Mouse (Mus musculus) T-helper 1 cell (primary cell): ENCODE results near the gene 4931422A03Rik.
"Not testable (repeated sequence)": the region's sequence is repeated elsewhere in the genome, so short reads cannot be mapped to it uniquely, and the experiment has no call there.

Experiments used
- in situ Hi-C: fragments of 300-600 bp; cut with MboI, MseI; formaldehyde crosslinking; loops from one replicate; pipeline ENCODE4 v1.15.1; 2025; ENCODE audit warnings: high pct_unique_total_duplicates

4931422A03Rik gene

DNA sequence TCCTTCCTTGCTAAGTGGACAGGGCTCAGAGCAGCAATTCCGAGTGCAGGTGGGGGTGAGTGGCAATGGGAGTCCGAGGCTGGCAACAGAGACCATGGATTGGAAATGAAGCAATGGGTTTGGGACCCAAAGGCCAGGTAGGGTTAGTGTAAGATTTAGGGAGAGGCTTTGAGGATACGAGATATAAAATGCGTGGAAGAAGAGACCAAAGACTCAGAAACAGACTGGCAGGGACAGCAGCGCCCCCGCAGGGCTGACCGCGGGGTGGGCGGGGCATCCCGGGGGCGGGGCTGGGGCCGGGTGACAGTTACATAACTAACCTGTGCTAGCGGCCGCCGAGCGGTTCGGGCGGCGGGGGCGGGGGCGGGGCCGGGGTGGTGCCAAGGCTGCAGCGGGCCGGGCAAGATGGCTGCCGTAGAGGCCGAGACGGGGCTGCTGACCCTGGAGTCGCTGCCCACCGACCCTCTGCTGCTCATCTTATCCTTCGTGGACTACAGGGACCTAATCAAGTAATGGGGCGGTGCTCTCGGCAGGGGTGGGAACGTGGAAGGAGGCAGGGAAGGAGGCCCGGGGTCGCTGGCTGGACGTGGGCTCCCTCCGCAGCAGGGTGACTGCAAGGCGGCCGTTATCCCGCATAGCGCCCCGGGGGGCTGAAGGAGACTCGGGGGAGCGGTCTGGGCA is 563 bp downstream of the 4931422A03Rik start, which contains the start of gene Fbxo3:
Gene Fbxo3 (plus strand): TSS at position 264 of the 681 bp plus-strand sequence.
- in situ Hi-C loops = no loop called here

DNA sequence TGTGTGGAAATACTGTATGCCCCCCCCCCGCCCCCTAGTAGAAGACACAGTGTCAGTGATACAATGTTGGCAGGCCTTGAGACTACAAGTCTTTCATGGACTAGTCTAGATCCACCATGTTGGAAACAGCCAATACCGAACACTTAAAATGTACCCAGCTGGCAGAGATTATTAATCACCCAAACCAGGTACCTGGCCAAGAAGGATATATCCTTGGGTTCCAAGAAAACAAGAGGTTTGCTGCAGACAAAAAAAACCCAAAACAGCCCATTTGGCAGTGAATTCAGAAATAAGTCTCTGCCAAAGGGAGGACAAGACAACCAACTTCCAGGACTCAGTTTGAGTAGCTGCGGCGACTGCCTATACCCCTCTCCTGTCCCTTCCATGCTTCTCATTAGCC is 3.5 kb downstream of the 4931422A03Rik start:
- in situ Hi-C loops = no loop called here

DNA sequence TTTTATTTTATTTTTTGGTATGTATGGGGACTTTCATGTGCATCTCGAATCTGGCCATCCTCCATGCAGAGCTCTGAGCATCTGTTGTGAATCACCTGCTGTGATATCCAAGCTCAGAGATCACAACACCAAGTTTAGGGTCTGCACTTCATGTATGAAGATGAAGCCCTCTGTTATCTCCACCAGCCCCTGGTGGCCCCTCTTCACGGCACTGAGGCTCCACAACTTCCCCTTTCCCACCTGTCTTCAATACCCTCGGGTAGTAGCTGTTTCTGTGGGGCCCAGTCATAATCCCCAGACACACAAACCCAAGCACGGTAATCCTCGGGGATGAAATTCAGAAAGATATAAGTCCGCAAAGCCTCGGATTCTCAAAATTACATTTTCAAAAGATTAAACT is 5.1 kb downstream of the 4931422A03Rik start:
- in situ Hi-C loops = no loop called here

DNA sequence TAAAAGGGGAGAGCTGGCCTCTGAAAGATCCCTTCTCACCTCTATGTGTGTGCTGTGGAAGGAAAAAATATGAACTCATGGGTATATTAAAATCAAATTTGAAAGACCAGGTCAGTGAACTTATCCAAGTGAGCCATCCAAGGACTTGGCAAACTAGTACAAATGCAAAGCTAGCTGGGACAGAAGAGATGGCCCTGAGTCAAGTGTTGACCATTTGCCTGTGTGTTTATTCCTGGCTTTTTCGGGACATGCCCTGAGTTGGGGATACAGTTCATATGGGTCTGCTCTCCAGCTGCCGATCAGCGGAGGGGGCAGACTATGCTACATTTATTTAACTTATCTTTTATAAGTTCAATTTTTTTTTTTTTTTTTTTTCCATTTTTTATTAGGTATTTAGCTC is 19.3 kb downstream of the 4931422A03Rik start:
- in situ Hi-C loops = not testable (repeated sequence)

DNA sequence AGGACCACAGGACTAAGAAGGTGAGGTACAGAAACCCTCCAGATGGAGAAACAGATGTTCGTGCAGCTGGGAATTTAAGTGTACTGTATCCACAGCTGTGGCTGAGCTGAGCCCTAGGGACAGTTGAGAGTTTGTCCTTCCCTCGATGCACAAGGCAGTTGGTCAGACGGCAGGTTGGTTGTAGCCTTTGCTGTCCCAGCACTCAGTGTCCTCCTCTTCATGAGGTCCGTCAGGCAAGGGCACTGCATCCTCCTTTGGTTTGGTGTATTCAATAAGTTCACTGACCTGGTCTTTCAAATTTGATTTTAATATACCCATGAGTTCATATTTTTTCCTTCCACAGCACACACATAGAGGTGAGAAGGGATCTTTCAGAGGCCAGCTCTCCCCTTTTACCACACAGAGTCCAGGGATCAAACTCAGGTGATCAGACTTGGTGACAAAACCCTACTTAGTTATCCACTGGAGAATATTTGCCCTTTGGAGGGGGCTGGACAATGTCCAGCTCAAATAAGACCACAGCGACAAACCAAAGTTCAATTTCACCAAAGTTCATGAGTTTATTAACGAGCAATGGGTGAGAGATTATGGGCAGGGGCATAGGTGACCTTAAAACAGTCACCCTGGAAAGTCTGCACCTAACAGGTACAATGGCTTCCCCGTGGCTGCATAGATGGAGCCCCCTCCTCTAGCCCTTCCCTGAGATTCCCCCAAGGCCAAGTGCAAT is 20.2 kb downstream of the 4931422A03Rik start:
- in situ Hi-C loops = no loop called here

DNA sequence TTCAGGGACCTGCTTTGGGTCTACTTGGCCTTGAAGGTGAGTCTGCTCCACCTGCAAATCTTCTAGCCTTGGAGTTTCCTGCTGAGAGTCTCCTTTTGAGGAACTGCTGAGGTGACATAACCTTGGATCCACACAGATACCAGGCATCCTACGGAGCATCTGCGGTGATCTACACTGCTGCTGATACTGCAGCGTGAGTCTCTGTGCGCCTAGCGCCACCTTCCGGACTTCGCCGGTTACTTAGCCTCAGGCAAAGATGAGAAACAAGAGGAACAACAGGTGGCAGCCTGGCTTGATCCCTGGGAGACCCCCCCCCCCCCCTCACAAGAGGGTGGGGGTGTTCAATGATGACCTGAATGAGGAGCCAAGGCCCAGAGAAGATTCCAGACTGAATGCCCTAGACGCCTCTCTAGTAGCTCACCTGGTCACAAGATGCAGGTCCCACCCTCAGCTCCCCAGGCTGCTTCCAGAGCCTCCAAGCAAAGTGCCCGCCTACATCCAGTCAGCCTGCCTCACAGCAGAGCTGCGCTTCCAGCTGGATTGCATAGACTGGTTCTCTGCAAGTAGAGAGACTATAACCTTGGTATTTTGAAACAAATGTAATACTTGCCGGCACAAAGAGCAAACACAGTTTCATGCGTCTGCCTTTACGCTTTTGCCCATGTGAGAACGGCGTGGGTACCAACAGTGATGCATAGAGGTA is 25.3 kb downstream of the 4931422A03Rik start:
- in situ Hi-C loops = loop anchor here (5.0 kb wide), 2 partner anchors 131 to 256 kb away; no protein-coding TSS in a partner anchor

DNA sequence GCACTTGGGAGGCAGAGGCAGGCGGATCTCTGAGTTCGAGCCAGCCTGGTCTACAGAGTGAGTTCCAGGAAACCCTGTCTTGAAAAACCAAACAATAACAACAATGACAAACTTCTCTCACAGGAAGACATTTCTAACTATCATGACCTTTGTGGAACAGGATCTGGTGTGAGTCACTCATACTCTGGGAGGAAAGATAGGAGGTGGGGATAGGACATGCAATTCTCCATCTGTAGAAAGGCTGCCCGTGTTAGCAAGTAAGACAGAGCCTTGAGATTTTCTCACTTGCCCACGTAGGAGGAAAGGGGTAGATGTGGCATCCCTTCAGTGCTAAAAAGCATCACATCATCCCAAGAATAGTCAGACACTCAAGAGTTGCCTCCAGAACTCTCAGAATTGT is 26.3 kb downstream of the 4931422A03Rik start:
- in situ Hi-C loops = loop anchor here (5.0 kb wide), 2 partner anchors 130 to 255 kb away; no protein-coding TSS in a partner anchor

DNA sequence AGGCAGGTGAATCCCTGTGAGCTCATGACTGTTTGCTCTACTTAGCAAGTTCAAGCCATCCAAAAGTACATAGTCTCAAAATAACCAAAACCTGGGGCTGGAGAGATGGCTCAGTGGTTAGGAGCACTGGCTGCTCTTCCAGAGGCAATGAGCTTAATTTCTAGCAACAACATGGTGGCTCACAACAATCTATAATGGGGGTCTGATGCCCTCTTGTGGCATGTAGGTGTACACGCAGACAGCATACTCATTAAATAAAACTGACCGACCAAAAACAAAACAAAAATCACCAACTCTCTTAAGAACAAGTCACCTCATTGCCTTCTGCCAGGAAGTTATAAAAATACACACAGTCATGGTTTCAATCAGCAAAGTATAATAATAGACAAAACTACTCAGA is 27.1 kb downstream of the 4931422A03Rik start:
- in situ Hi-C loops = loop anchor here (5.0 kb wide), 2 partner anchors 129 to 254 kb away; no protein-coding TSS in a partner anchor

DNA sequence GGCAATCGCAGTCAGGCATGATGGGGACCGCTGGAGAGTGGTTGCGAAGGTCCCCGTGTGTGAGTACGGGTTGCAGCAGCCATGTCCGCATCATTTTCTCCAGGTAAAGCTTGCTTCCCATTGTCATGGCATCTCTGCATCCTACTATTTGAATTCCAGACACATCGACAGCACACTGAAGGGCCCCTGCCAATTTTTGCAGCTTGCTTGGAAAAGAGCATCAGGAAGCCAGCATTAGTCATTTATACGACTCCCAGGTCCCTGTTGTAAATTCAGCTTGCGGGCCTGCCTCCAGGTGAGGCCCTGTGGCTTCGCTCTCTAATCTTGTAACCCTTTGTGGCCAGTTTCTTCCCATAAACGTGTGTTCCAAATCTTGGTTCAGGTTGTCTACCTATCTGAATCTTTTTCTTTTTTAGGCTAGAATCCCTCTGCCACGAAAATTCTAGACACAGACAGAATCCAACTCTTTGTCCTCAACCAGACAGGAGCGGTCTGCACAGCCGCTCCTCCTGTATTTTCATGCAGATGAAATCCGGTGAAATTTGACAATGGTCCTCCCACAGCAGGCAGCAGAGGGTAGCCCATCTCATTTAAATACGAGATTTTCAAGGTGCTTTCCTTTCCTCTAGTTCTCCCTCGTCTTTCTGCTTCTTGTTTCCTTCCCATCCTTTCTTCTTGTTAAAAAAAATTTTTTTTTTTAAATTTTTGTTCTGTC is 35.4 kb downstream of the 4931422A03Rik start:
- in situ Hi-C loops = loop anchor here (10.0 to 25.0 kb wide), 2 partner anchors 455 to 548 kb away; no protein-coding TSS in a partner anchor

DNA sequence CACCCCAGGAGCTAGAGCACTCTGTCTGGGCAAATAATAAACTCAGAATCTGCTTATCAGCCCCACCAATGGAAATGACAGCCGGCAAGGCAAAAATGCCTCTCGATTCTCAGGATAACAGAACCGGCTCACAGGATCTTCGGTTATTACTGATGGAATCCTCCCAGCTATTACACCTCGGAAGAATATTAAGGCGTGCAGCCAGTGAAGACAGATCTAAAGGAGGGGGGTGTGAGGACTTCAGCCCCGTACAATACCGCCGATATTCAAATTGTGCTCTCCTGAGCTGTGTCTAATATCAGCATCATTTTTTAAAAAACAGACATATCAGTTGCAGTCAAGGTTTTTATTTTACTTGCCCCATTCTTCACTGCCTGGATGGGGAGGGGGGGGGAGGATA is 36.0 kb downstream of the 4931422A03Rik start:
- in situ Hi-C loops = loop anchor here (10.0 to 25.0 kb wide), 2 partner anchors 455 to 547 kb away; no protein-coding TSS in a partner anchor

DNA sequence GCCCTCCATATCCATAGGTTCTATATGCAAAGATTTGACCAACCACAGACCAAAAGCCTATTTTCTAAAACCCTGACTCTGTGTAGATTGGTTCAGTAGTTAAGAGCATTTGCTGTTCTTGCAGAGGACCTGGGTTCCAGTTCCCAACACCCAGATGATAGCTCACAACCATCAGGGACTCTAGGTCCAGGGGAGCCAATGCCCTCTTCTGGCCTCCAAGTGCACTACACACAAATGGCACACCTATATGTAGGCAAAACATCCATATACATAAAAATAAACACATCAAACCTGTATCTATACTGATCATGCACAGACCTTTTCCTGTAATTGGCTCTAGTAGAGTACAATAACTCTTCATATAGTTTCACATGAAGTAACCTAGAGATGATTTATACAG is 36.9 kb downstream of the 4931422A03Rik start:
- in situ Hi-C loops = loop anchor here (10.0 to 25.0 kb wide), 2 partner anchors 454 to 547 kb away; no protein-coding TSS in a partner anchor

DNA sequence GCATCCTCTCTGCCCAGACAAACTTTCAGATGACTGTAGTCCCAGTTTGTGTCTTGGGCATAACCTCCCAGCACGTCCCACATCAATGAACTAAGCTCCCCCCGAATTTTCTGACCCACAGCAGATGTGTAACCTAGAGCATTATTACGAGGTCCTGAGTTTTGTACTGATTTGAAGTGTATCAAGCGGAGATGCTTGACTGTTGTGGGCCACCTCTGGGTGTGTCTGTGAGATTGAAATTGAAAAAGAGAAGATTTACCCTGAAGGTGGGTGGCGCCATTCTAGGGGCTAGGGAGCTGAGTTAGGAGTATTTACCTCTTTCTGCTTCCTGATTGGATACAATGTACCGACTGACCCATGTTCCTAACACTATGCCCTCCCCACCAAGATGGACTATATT is 38.4 kb downstream of the 4931422A03Rik start:
- in situ Hi-C loops = loop anchor here (5.0 to 25.0 kb wide), 3 partner anchors 48 to 545 kb away; no protein-coding TSS in a partner anchor

DNA sequence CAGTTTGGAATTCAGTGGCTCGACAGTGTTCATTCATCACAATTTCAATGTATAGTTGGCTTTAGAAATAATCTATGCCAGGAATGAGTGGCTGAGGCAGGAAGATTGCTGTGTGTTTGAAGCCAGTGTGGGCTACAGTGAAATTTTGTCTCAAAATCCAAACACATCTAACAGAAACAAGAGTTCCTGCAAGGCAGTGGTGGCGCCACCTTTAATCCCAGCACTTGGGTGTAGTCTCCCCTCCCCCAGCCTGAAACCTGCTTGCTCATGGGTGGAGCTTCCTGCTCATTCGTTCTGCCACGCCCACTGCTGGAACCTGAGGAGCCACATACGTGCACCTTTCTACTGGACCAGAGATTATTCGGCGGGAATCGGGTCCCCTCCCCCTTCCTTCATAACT is 40.6 kb downstream of the 4931422A03Rik start:
- in situ Hi-C loops = loop anchor here (5.0 to 25.0 kb wide), 2 partner anchors 50 to 450 kb away; no protein-coding TSS in a partner anchor

DNA sequence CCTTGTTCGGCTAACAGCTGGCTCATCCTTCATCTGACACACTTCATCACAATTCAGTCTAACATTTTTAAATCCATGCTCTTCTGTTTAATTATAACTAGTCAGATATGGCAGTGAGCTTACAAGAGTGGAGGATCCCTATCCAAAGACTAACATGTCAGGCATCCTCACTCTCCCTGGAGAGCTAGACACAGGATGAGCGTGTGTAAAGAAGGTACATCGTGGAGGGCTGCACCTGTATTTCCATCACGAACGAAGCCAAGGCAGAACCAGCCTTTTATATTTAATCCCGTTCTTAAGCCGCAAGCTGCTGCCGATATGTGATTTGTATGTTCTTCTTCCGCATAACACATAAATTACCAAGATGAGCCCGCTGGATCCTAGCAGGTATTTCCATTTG is 45.0 kb downstream of the 4931422A03Rik start:
- in situ Hi-C loops = loop anchor here (25.0 kb wide), 1 partner anchor 446 kb away; no protein-coding TSS in a partner anchor

DNA sequence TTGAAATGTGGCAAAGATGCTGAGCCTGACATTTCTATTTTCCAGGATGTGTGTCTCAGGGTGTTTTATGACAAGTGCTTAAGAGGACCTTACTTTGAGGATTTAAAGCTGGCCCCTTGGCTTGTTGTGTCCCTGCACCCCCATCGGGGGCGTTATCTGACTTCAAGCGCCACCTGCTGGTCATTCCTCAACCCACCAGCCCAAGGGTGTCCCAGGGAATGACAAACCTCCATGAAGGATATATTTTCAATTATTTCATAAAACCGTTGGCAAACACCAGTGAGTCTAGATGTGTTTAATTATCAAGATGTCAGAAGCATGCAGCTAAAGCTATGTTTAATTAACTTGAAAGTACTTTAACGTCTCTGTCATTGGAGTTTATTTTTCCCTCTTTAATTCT is 45.9 kb downstream of the 4931422A03Rik start:
- in situ Hi-C loops = loop anchor here (25.0 kb wide), 1 partner anchor 445 kb away; no protein-coding TSS in a partner anchor

DNA sequence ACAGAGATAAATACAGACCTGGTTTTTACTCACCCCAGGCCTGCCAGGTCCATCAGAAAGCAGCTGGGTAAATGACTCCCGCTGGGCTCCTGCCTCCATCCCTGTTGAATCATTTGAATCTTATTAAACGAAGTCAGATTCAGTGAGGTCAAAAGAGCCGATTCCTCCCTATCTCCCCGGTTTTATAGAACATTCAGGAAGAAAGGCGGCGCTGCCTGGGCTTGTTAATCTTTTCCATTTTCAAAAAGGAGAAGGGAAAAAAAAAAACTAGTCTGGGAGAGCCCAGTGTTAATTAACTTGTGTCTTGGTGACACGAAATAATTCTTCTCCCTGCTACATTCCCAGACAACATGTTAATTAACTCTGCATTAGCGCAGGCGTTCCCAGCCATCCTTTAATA is 50.4 kb downstream of the 4931422A03Rik start:
- in situ Hi-C loops = loop anchor here (25.0 kb wide), 1 partner anchor 440 kb away; no protein-coding TSS in a partner anchor

DNA sequence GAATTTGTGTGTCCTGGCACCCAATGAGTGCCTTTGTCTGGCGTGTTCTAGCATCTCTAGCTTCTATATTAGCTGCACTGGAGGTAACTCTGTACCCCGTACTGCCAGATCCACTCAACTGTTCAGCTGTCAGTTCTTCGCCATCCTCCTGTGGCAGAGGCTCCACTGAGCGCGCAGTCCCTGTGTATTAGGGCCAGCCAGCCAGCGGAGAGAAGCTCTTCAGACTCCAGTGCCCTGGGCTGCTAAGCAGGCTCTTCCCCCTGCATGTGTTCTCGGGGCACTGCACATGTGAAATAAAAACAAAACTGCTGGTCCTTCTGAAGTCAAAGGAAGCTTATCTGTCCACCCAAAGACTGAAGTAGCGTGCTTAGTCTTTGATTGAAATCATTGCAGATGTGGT is 50.9 kb downstream of the 4931422A03Rik start:
- in situ Hi-C loops = loop anchor here (25.0 kb wide), 1 partner anchor 440 kb away; no protein-coding TSS in a partner anchor

DNA sequence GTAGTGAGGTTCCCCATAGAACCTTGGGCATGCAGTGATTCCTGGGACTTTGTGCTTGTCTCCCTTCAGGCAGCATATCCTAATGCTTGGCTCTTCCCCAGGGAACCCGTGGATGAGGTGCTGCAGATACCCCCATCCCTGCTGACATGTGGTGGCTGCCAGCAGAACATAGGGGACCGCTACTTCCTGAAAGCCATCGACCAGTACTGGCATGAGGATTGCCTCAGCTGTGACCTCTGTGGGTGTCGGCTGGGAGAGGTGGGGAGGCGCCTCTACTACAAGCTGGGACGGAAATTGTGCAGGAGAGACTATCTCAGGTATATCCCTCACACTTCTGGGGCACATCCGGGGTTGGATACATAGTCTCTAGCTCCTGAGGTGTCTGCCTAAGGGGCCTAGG is 52.3 kb downstream of the 4931422A03Rik start:
- in situ Hi-C loops = loop anchor here (25.0 kb wide), 1 partner anchor 439 kb away; no protein-coding TSS in a partner anchor

DNA sequence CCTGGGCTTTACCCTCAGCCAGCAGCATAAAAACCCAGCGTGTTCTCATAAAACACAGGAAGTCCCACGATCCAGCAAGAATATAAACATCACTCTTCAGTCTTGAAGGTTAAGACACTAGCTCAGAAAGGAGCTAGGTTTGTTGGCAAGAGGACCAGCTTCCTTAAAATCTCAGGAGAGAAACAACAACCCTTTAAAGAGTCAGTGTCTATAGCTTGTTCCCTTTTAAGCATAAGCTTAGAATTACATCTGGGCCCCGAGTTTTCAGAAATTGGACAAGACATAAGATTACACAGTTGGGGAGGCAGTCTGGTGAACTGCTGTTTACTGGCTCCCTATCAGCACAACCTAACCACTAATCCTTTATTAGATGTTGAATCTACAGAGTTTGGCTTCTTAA is 56.3 kb downstream of the 4931422A03Rik start:
- in situ Hi-C loops = no loop called here

DNA sequence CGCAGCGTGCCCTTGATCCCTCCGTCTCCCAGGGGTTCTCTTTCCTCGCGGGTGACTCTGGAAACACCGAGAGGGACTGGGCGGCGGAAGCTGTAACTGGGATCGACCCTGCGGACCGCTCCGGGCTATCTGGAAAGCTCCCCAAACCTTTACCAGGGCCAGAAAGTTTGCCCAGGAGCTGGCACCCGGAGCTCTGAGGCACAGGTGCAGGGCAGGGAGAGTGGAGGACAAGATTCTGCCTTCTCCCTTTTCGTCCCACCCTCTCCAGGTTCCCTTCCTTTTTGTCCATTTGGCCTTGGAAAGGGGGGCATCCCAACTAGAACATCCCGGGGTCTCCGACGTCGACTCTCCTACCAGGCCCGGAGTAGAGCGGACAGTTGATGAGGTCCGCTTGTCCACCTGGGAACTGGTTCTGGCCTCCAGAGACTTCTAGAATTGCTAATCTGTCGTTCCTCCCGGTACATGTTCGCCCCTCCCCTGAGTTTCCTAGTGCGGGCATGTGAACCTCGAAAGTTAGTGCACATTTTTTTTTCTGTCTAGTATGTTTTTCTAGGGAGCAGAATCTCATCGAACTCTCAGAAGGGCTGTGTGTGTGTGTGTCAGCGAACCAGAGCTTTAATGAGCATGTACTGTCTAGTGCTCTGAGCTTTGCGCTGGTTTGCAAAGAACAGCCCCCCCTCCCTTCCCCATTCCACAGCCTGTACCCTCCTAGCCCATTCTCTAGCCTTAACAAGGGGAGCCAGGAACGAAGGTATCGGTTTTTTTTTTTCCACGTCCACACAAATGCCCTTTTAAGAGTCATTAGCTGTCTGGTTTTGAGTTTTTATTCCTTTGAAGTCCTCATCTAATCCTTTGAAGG is 57.1 kb downstream of the 4931422A03Rik start:
- in situ Hi-C loops = no loop called here
